Mouse (Mus musculus): ENCODE measurements at regions not wholly inside any gene's neighbourhood (a gene's known extent, or its start where the extent isn't known, plus 50 kb on each side); places are given as distances from the start of the nearest gene placed in this dataset.

DNA sequence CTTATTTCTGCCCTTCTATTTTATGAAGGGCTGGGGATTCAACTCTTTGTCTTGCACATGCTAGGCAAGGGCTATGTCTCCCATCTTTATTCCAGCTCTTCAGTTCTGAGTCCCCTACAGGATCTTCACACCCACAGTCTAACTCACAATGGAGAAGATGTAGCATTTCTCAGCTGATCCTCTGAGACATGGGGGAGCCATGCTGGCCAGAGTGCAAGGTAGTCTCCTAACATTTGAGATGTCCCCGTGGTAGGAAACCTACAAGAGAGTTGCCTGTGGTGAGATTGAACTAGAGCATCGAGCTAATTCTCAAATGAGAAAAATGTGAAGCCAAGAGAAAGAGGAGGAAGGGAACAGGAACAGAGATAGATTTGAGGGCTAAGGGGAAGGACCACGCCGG is 83.3 kb upstream of the Pabpc6 start:
- Histone ChIP-seq H3K4me1 (ENCODE audit: control insufficient read depth in 2 of 2, insufficient read depth in 2 of 2, low read length in 2 of 2) (peaks cover 4 to 6% of the 10 kb centered on the region in 2 experiments; a peak in 3 of 4 replicates), H3K4me3 (ENCODE audit: control insufficient read depth in 1 of 2, insufficient read depth in 1 of 2, low read depth in 1 of 2, low read length in 2 of 2) (no peak overlapping the region), H3K27ac (replicated peaks in 1 of 2; ENCODE audit: control insufficient read depth in 1 of 2, insufficient read depth in 1 of 2, low read depth in 2 of 2, low read length in 2 of 2) (no peak overlapping the region), H3K9me3 (ENCODE audit: control insufficient read depth, low read length) (no peaks in the 10 kb centered on the region), H3K9ac (ENCODE audit: low read length) (no peak overlapping the region), H3K4me2 (ENCODE audit: low read length) (no peak overlapping the region), H3K36me3 (ENCODE audit: control insufficient read depth, insufficient read depth, low read length) (no peaks in the 10 kb centered on the region), H3K27me3 (ENCODE audit: control insufficient read depth, insufficient read depth, low read length) (no peaks in the 10 kb centered on the region)
- ATAC-seq (ENCODE audit: insufficient number of reproducible peaks, insufficient read depth, low FRiP score, low read depth): no peak
- WGBS: 81% methylated on average over 4 of the region's 4 CpGs

DNA sequence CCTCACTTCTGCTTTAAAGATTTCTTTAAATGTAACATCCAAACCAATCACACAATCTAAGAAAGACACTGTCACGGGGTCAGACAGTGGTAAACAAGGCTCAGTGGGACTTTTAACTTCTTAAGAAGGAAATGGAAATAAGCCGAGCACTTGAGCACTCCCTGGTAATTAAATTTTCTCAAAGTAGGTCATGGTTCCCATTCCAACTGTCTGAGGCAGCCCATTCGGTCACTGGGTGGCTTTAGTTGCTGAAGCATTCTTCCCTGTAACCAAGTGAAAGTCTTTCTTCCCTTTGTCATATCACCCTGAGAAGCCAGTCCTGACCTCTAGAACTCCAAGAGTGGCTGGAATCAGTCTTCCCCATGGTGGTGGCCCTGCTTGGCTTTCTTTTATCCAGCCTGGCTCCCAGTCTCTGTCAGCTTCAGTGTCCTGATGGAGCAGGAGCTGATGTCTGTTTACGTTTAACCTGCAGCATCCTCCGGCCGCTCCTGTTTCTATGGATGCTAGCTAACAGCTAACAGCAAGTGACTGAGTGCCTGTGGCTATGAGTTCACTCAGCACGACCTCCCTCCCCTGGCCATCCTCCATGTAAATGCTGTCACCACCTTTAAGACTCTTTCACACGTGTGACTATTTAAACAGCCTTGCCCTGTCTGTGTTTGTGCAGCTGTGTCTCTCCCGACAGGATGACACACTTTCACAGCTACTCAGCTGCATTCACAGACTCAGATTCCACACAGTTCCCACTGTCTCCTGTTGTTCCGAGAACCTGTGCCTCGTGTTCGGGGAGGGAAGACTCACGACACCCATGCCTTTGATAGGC is 82.0 kb upstream of the Pabpc6 start:
- Histone ChIP-seq H3K4me1 (ENCODE audit: control insufficient read depth in 2 of 2, insufficient read depth in 2 of 2, low read length in 2 of 2) (peaks cover 2 to 3% of the 10 kb centered on the region in 2 experiments; a peak in 3 of 4 replicates), H3K9ac (ENCODE audit: low read length) (no peak overlapping the region), H3K4me3 (ENCODE audit: control insufficient read depth in 1 of 2, insufficient read depth in 1 of 2, low read depth in 1 of 2, low read length in 2 of 2) (no peak overlapping the region), H3K27ac (replicated peaks in 1 of 2; ENCODE audit: control insufficient read depth in 1 of 2, insufficient read depth in 1 of 2, low read depth in 2 of 2, low read length in 2 of 2) (no peak overlapping the region), H3K4me2 (ENCODE audit: low read length) (no peak overlapping the region), H3K9me3 (ENCODE audit: control insufficient read depth, low read length) (no peaks in the 10 kb centered on the region), H3K36me3 (ENCODE audit: control insufficient read depth, insufficient read depth, low read length) (no peaks in the 10 kb centered on the region), H3K27me3 (ENCODE audit: control insufficient read depth, insufficient read depth, low read length) (no peaks in the 10 kb centered on the region)
- ATAC-seq (ENCODE audit: insufficient number of reproducible peaks, insufficient read depth, low FRiP score, low read depth): no peak
- 48% methylated on average over 13 of the region's 13 CpGs for WGBS

DNA sequence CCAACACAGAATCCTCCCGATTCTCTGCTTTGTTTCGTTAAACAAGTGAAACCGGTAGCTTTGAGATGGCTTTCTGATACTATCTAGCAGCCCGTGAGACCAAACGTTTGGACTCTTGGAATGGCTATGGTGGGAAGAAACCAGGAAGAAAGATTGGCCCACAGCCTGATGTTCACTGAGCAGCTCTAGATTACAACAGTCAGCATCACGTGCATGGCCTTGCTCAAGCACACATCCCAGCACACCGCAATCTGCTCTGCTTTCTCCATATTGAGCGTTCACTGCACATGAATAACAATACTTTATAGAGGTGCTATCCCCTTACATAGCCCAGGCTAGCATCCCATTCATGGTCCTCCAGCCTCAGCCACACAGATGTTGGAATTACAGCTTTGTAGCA is 80.5 kb upstream of the Pabpc6 start:
- Histone ChIP-seq H3K9me3 (ENCODE audit: control insufficient read depth, low read length) (no peaks in the 10 kb centered on the region), H3K27ac (replicated peaks in 1 of 2; ENCODE audit: control insufficient read depth in 1 of 2, insufficient read depth in 1 of 2, low read depth in 2 of 2, low read length in 2 of 2) (no peak overlapping the region), H3K4me3 (ENCODE audit: control insufficient read depth in 1 of 2, insufficient read depth in 1 of 2, low read depth in 1 of 2, low read length in 2 of 2) (no peak overlapping the region), H3K36me3 (ENCODE audit: control insufficient read depth, insufficient read depth, low read length) (no peaks in the 10 kb centered on the region), H3K9ac (ENCODE audit: low read length) (no peak overlapping the region), H3K4me1 (ENCODE audit: control insufficient read depth in 2 of 2, insufficient read depth in 2 of 2, low read length in 2 of 2) (no peaks in the 10 kb centered on the region), H3K4me2 (ENCODE audit: low read length) (no peak overlapping the region), H3K27me3 (ENCODE audit: control insufficient read depth, insufficient read depth, low read length) (no peaks in the 10 kb centered on the region)
- WGBS: 82% methylated on average over 8 of the region's 8 CpGs
- no peak for ATAC-seq (ENCODE audit: insufficient number of reproducible peaks, insufficient read depth, low FRiP score, low read depth)

DNA sequence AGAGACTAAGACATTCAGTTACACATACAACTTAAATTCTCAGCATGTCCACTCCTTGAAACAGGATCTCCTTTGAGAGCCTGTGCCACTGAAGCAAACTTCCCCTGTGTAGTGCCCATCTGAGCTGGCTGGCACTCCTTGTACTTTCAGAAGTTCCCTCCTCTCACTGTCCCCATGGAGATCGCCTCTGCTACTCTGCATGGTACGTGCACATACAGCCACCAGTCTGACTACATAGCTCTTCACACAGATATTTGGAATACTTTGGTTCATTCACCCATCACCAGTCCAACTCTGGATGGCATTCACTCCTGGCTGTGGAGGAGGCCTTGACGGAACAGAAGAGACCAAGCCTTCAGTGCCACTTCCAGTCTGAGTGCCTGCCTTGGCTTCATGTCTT is 79.8 kb upstream of the Pabpc6 start:
- Histone ChIP-seq H3K9ac (ENCODE audit: low read length) (no peak overlapping the region), H3K4me2 (ENCODE audit: low read length) (no peak overlapping the region), H3K4me1 (ENCODE audit: control insufficient read depth in 2 of 2, insufficient read depth in 2 of 2, low read length in 2 of 2) (no peaks in the 10 kb centered on the region), H3K4me3 (ENCODE audit: control insufficient read depth in 1 of 2, insufficient read depth in 1 of 2, low read depth in 1 of 2, low read length in 2 of 2) (no peak overlapping the region), H3K27me3 (ENCODE audit: control insufficient read depth, insufficient read depth, low read length) (no peaks in the 10 kb centered on the region), H3K36me3 (ENCODE audit: control insufficient read depth, insufficient read depth, low read length) (no peaks in the 10 kb centered on the region), H3K27ac (replicated peaks in 1 of 2; ENCODE audit: control insufficient read depth in 1 of 2, insufficient read depth in 1 of 2, low read depth in 2 of 2, low read length in 2 of 2) (no peak overlapping the region), H3K9me3 (ENCODE audit: control insufficient read depth, low read length) (no peaks in the 10 kb centered on the region)
- ATAC-seq (ENCODE audit: insufficient number of reproducible peaks, insufficient read depth, low FRiP score, low read depth): no peak
- WGBS: 94% methylated on average over 3 of the region's 3 CpGs

DNA sequence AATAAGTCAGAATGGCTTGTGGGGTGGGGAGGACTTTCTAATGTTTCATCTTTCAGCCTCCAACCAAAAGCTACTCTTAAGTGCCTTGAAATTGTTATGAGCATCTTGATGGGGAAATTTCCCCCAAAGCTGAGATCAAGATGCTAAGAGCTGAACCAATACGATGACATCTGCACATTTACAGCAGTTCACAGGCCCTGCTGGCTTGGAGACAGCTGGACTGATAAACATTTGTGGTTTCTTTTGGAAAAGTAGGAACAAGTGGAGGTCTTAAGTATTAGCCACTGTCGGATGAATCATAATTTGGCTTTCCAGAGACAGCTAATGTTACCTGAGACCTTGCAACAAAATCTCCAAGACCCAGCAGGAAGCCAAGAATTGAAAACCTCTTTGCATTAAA is 78.4 kb upstream of the Pabpc6 start:
- H3K4me2 ChIP-seq (ENCODE audit: low read length): no peak overlapping the region
- no peaks in the 10 kb centered on the region for H3K9me3 ChIP-seq (ENCODE audit: control insufficient read depth, low read length)
- H3K36me3 ChIP-seq (ENCODE audit: control insufficient read depth, insufficient read depth, low read length): no peaks in the 10 kb centered on the region
- no peak overlapping the region for H3K27ac ChIP-seq (replicated peaks in 1 of 2; ENCODE audit: control insufficient read depth in 1 of 2, insufficient read depth in 1 of 2, low read depth in 2 of 2, low read length in 2 of 2)
- H3K27me3 ChIP-seq (ENCODE audit: control insufficient read depth, insufficient read depth, low read length): no peaks in the 10 kb centered on the region
- H3K4me1 ChIP-seq (ENCODE audit: control insufficient read depth in 2 of 2, insufficient read depth in 2 of 2, low read length in 2 of 2): no peaks in the 10 kb centered on the region
- H3K9ac ChIP-seq (ENCODE audit: low read length): no peak overlapping the region
- no peak overlapping the region for H3K4me3 ChIP-seq (ENCODE audit: control insufficient read depth in 1 of 2, insufficient read depth in 1 of 2, low read depth in 1 of 2, low read length in 2 of 2)
- no peak for ATAC-seq (ENCODE audit: insufficient number of reproducible peaks, insufficient read depth, low FRiP score, low read depth)
- 83% methylated on average over 2 of the region's 2 CpGs for WGBS

DNA sequence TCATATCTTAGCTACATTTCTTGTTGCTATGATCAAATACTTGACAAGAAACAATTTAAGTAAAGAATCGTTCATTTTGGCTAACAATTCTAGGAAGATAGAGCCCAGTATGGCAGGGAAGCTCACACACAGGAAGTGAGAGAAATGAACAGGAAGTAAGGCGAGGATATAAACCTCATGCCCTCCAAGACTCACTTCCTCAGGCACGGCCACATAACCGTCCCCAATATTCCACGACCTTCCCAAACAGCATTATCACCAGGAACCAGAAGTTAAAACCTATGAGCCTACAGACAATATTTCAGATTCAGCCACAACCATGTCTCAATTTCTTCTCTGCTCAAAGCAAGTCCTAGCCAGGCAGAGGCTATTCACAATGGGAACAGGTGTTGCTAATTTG is 73.8 kb upstream of the Pabpc6 start:
- Histone ChIP-seq H3K9ac (ENCODE audit: low read length) (no peak overlapping the region), H3K4me1 (ENCODE audit: control insufficient read depth in 2 of 2, insufficient read depth in 2 of 2, low read length in 2 of 2) (no peaks in the 10 kb centered on the region), H3K27ac (replicated peaks in 1 of 2; ENCODE audit: control insufficient read depth in 1 of 2, insufficient read depth in 1 of 2, low read depth in 2 of 2, low read length in 2 of 2) (no peak overlapping the region), H3K4me3 (ENCODE audit: control insufficient read depth in 1 of 2, insufficient read depth in 1 of 2, low read depth in 1 of 2, low read length in 2 of 2) (no peak overlapping the region), H3K36me3 (ENCODE audit: control insufficient read depth, insufficient read depth, low read length) (no peaks in the 10 kb centered on the region), H3K9me3 (ENCODE audit: control insufficient read depth, low read length) (no peaks in the 10 kb centered on the region), H3K27me3 (ENCODE audit: control insufficient read depth, insufficient read depth, low read length) (no peaks in the 10 kb centered on the region), H3K4me2 (ENCODE audit: low read length) (no peak overlapping the region)
- no peak for ATAC-seq (ENCODE audit: insufficient number of reproducible peaks, insufficient read depth, low FRiP score, low read depth)
- WGBS: 72% methylated on average over 5 of the region's 5 CpGs

DNA sequence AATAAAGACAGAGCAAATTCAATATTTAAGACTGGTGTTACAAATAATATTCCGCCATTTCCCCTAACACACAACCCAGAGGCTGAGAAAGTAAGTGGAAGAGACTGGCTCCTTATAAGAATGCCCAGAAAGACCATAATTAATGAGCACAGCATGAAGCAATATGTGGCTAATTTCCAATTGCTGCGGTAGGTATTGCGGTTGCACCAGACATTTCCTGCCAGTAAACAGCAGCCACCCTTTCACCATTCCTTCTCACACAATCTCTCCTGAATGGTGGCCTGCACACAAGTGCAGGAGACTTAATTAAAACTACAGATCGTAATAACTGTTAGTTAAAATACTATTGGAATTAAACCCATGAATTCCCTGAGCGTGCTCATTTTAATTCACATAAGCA is 71.8 kb upstream of the Pabpc6 start:
- H3K4me1 ChIP-seq (ENCODE audit: control insufficient read depth in 2 of 2, insufficient read depth in 2 of 2, low read length in 2 of 2): no peaks in the 10 kb centered on the region
- no peak overlapping the region for H3K9ac ChIP-seq (ENCODE audit: low read length)
- ATAC-seq (ENCODE audit: insufficient number of reproducible peaks, insufficient read depth, low FRiP score, low read depth): no peak
- H3K36me3 ChIP-seq (ENCODE audit: control insufficient read depth, insufficient read depth, low read length): no peaks in the 10 kb centered on the region
- WGBS: 87% methylated on average over 5 of the region's 5 CpGs
- no peak overlapping the region for H3K4me3 ChIP-seq (ENCODE audit: control insufficient read depth in 1 of 2, insufficient read depth in 1 of 2, low read depth in 1 of 2, low read length in 2 of 2)
- no peaks in the 10 kb centered on the region for H3K9me3 ChIP-seq (ENCODE audit: control insufficient read depth, low read length)
- H3K27me3 ChIP-seq (ENCODE audit: control insufficient read depth, insufficient read depth, low read length): no peaks in the 10 kb centered on the region
- H3K27ac ChIP-seq (replicated peaks in 1 of 2; ENCODE audit: control insufficient read depth in 1 of 2, insufficient read depth in 1 of 2, low read depth in 2 of 2, low read length in 2 of 2): no peak overlapping the region
- H3K4me2 ChIP-seq (ENCODE audit: low read length): no peak overlapping the region

DNA sequence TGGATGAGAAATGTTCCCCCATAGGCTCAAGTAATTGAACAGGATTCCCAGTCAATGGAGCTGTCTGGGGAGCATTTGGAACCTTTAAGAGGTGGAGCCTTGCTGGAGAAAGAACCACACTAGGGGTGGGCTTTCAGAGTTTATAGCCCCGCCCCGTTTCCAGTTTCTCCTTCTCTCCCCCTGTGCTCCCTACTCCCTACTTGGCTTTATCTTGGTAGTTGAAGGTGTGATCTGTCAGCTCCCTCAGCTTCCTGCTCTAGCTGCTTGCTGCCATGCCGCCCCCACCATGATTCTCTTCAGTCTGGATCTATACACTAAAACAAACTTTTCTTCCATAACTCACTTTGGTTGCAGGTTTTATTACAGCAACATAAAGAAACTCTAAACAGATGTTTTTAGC is 59.5 kb upstream of the Pabpc6 start:
- H3K9ac ChIP-seq (ENCODE audit: low read length): no peak overlapping the region
- no peaks in the 10 kb centered on the region for H3K9me3 ChIP-seq (ENCODE audit: control insufficient read depth, low read length)
- no peak overlapping the region for H3K4me3 ChIP-seq (ENCODE audit: control insufficient read depth in 1 of 2, insufficient read depth in 1 of 2, low read depth in 1 of 2, low read length in 2 of 2)
- H3K27ac ChIP-seq (replicated peaks in 1 of 2; ENCODE audit: control insufficient read depth in 1 of 2, insufficient read depth in 1 of 2, low read depth in 2 of 2, low read length in 2 of 2): no peak overlapping the region
- no peaks in the 10 kb centered on the region for H3K4me1 ChIP-seq (ENCODE audit: control insufficient read depth in 2 of 2, insufficient read depth in 2 of 2, low read length in 2 of 2)
- 35% methylated on average over 3 of the region's 3 CpGs for WGBS
- no peaks in the 10 kb centered on the region for H3K27me3 ChIP-seq (ENCODE audit: control insufficient read depth, insufficient read depth, low read length)
- H3K36me3 ChIP-seq (ENCODE audit: control insufficient read depth, insufficient read depth, low read length): no peaks in the 10 kb centered on the region
- no peak overlapping the region for H3K4me2 ChIP-seq (ENCODE audit: low read length)
- no peak for ATAC-seq (ENCODE audit: insufficient number of reproducible peaks, insufficient read depth, low FRiP score, low read depth)

All from heart, embryonic 14.5 days (tissue).